Mouse (Mus musculus) intestine, embryonic 15.5 days (tissue): ENCODE data around the gene Dennd6a. TPM values are rescaled to one million over a fixed set of nuclear protein-coding genes. Genes with fewer than 3 reads are reported as not detected.

Experiments used
- ATAC-seq: fragments of 200-750 bp; cut with Nextera tagmentation; 2 replicates; pipeline ENCODE4 v1.8.0; 2017; ENCODE audit warnings: moderate TSS enrichment, moderate library complexity
- H3K27ac ChIP-seq: fragments of 300-500 bp; sonication (generic); 2 replicates; pipeline ENCODE4 v1.5.1; 2015; ENCODE audit warnings: mild to moderate bottlenecking, inconsistent platforms
- H3K27me3 ChIP-seq: fragments of 300-500 bp; sonication (generic); replicated peaks from 2 replicates; pipeline ENCODE4 v1.6.1; 2015; ENCODE audit warnings: inconsistent platforms
- H3K36me3 ChIP-seq: fragments of 300-500 bp; sonication (generic); 2 replicates; pipeline ENCODE4 v1.6.1; 2015; ENCODE audit warnings: inconsistent platforms
- H3K4me1 ChIP-seq: fragments of 300-500 bp; sonication (generic); replicated peaks from 2 replicates; pipeline ENCODE4 v1.6.1; 2015; ENCODE audit warnings: inconsistent platforms
- H3K4me2 ChIP-seq: fragments of 300-500 bp; sonication (generic); replicated peaks from 2 replicates; pipeline ENCODE4 v1.6.1; 2015; ENCODE audit warnings: mild to moderate bottlenecking, inconsistent platforms
- H3K4me3 ChIP-seq: fragments of 300-500 bp; sonication (generic); replicated peaks from 2 replicates; pipeline ENCODE4 v1.5.1; 2015; ENCODE audit warnings: inconsistent platforms
- H3K9ac ChIP-seq: fragments of 300-500 bp; sonication (generic); 2 replicates; pipeline ENCODE4 v1.6.1; 2015; ENCODE audit warnings: inconsistent platforms
- H3K9me3 ChIP-seq: fragments of 300-500 bp; sonication (generic); 2 replicates; pipeline ENCODE4 v1.6.1; 2016; ENCODE audit warnings: inconsistent platforms
- WGBS: fragments of 180-500 bp; shearing (Covaris S2); methylation state at CpG from one replicate; pipeline ENCODE4 v1.1.7; 2015; 5-methylcytosine and 5-hydroxymethylcytosine counted together
- polyA plus RNA-seq: library from polyadenylated mRNA; unstranded; fragments of >200 nt; fragmentation: Nextera tagmentation; extraction: Ambion mirVana; gene quantifications from 2 replicates; pipeline ENCODE4 v1.2.1, GENCODE M21; 2015

Gene Dennd6a
- polyA plus RNA-seq, 1 experiment from 2014 or later, result 32.0 TPM

- Histone ChIP-seq H3K27ac (no peak overlapping the region), H3K4me2 (no peak overlapping the region), H3K27me3 (no peaks in the 10 kb centered on the region), H3K9me3 (no peaks in the 10 kb centered on the region), H3K36me3 (no peaks in the 10 kb centered on the region), H3K9ac (no peak overlapping the region), H3K4me1 (no peaks in the 10 kb centered on the region), H3K4me3 (no peak overlapping the region)
- WGBS, result 94% methylated on average over 1 of the region's 1 CpGs
- no peak for ATAC-seq
Measured at GRCm38 (mm10) chr14:26542136-26542535, 31.5 kb upstream of the Dennd6a start.

- WGBS, result 66% methylated on average over 10 of the region's 10 CpGs
- H3K4me2 ChIP-seq, result no peak overlapping the region
- H3K4me3 ChIP-seq, result no peak overlapping the region
- H3K36me3 ChIP-seq, result no peaks in the 10 kb centered on the region
- no peaks in the 10 kb centered on the region for H3K27me3 ChIP-seq
- H3K9me3 ChIP-seq, result no peaks in the 10 kb centered on the region
- no peaks in the 10 kb centered on the region for H3K4me1 ChIP-seq
- ATAC-seq, result peak; percentile 89
- no peak overlapping the region for H3K27ac ChIP-seq
- H3K9ac ChIP-seq, result no peak overlapping the region
Measured at GRCm38 (mm10) chr14:26547516-26548488, 25.9 kb upstream of the Dennd6a start.

- H3K9ac ChIP-seq, result no peak overlapping the region
- no peaks in the 10 kb centered on the region for H3K9me3 ChIP-seq
- H3K27me3 ChIP-seq, result no peaks in the 10 kb centered on the region
- no peak overlapping the region for H3K4me3 ChIP-seq
- ATAC-seq, result no peak
- WGBS, result 90% methylated on average over 8 of the region's 8 CpGs
- no peak overlapping the region for H3K27ac ChIP-seq
- no peaks in the 10 kb centered on the region for H3K36me3 ChIP-seq
- H3K4me2 ChIP-seq, result no peak overlapping the region
- no peaks in the 10 kb centered on the region for H3K4me1 ChIP-seq
Measured at GRCm38 (mm10) chr14:26550712-26551111, 22.9 kb upstream of the Dennd6a start.

GRCm38 (mm10) chr14:26552441-26552840, 21.2 kb upstream of the Dennd6a start:
- no peak overlapping the region for H3K4me2 ChIP-seq
- H3K36me3 ChIP-seq, result no peaks in the 10 kb centered on the region
- no peaks in the 10 kb centered on the region for H3K4me1 ChIP-seq
- 90% methylated on average over 2 of the region's 2 CpGs for WGBS
- H3K9ac ChIP-seq, result no peak overlapping the region
- H3K4me3 ChIP-seq, result no peak overlapping the region
- ATAC-seq, result no peak
- no peaks in the 10 kb centered on the region for H3K9me3 ChIP-seq
- H3K27me3 ChIP-seq, result no peaks in the 10 kb centered on the region
- no peak overlapping the region for H3K27ac ChIP-seq

- 73% methylated on average over 3 of the region's 3 CpGs for WGBS
- ATAC-seq, result no peak
- no peak overlapping the region for H3K9ac ChIP-seq
- no peak overlapping the region for H3K4me2 ChIP-seq
- no peaks in the 10 kb centered on the region for H3K27me3 ChIP-seq
- H3K36me3 ChIP-seq, result no peaks in the 10 kb centered on the region
- no peak overlapping the region for H3K27ac ChIP-seq
- H3K4me3 ChIP-seq, result no peak overlapping the region
- no peaks in the 10 kb centered on the region for H3K9me3 ChIP-seq
- H3K4me1 ChIP-seq, result peaks cover 3% of the 10 kb centered on the region; the same call in 1 of the 2 replicates
Measured at GRCm38 (mm10) chr14:26552853-26553252, 20.8 kb upstream of the Dennd6a start.

GRCm38 (mm10) chr14:26557581-26557980, 16.1 kb upstream of the Dennd6a start:
- Histone ChIP-seq H3K9ac (no peak overlapping the region), H3K27me3 (no peaks in the 10 kb centered on the region), H3K4me1 (peaks cover 3% of the 10 kb centered on the region; the same call in 1 of the 2 replicates), H3K36me3 (no peaks in the 10 kb centered on the region), H3K4me3 (no peak overlapping the region), H3K27ac (no peak overlapping the region), H3K4me2 (no peak overlapping the region), H3K9me3 (no peaks in the 10 kb centered on the region)
- peak; percentile 51; the same call in 1 of the 2 replicates for ATAC-seq
- WGBS, result 29% methylated on average over 1 of the region's 1 CpGs

GRCm38 (mm10) chr14:26558536-26558935, 15.1 kb upstream of the Dennd6a start:
- Histone ChIP-seq H3K36me3 (no peaks in the 10 kb centered on the region), H3K4me1 (peaks cover 3% of the 10 kb centered on the region; the same call in 1 of the 2 replicates), H3K9me3 (no peaks in the 10 kb centered on the region), H3K4me3 (no peak overlapping the region), H3K27ac (no peak overlapping the region), H3K27me3 (no peaks in the 10 kb centered on the region), H3K9ac (no peak overlapping the region), H3K4me2 (no peak overlapping the region)
- 85% methylated on average over 7 of the region's 7 CpGs for WGBS
- no peak for ATAC-seq

GRCm38 (mm10) chr14:26562247-26562646, 11.4 kb upstream of the Dennd6a start:
- Histone ChIP-seq H3K9me3 (no peaks in the 10 kb centered on the region), H3K36me3 (no peaks in the 10 kb centered on the region), H3K4me2 (no peak overlapping the region), H3K27me3 (no peaks in the 10 kb centered on the region), H3K4me3 (no peak overlapping the region), H3K4me1 (peaks cover 3% of the 10 kb centered on the region; the same call in 1 of the 2 replicates), H3K9ac (no peak overlapping the region), H3K27ac (no peak overlapping the region)
- WGBS, result 73% methylated on average over 2 of the region's 2 CpGs
- no peak for ATAC-seq

GRCm38 (mm10) chr14:26569880-26570279, 3.8 kb upstream of the Dennd6a start:
- no peaks in the 10 kb centered on the region for H3K36me3 ChIP-seq
- H3K9me3 ChIP-seq, result no peaks in the 10 kb centered on the region
- H3K27ac ChIP-seq, result no peak overlapping the region
- WGBS, result 85% methylated on average over 4 of the region's 4 CpGs
- H3K9ac ChIP-seq, result no peak overlapping the region
- no peak for ATAC-seq
- H3K4me1 ChIP-seq, result no peaks in the 10 kb centered on the region
- H3K4me3 ChIP-seq, result no peak overlapping the region
- H3K27me3 ChIP-seq, result no peaks in the 10 kb centered on the region
- H3K4me2 ChIP-seq, result no peak overlapping the region

- Histone ChIP-seq H3K36me3 (no peaks in the 10 kb centered on the region), H3K4me1 (no peaks in the 10 kb centered on the region), H3K27ac (no peak overlapping the region), H3K9ac (no peak overlapping the region), H3K4me3 (no peak overlapping the region), H3K4me2 (no peak overlapping the region), H3K27me3 (no peaks in the 10 kb centered on the region), H3K9me3 (no peaks in the 10 kb centered on the region)
- ATAC-seq, result no peak
- 60% methylated on average over 4 of the region's 4 CpGs for WGBS
Measured at GRCm38 (mm10) chr14:26571951-26572675, 1.5 kb upstream of the Dennd6a start.

GRCm38 (mm10) chr14:26576255-26576780, 2.7 kb downstream of the Dennd6a start:
- no peak overlapping the region for H3K4me3 ChIP-seq
- ATAC-seq, result no peak
- H3K9ac ChIP-seq, result no peak overlapping the region
- 66% methylated on average over 3 of the region's 3 CpGs for WGBS
- H3K27me3 ChIP-seq, result no peaks in the 10 kb centered on the region
- H3K4me2 ChIP-seq, result no peak overlapping the region
- no peaks in the 10 kb centered on the region for H3K36me3 ChIP-seq
- peaks cover 1% of the 10 kb centered on the region; the same call in 1 of the 2 replicates for H3K4me1 ChIP-seq
- no peaks in the 10 kb centered on the region for H3K9me3 ChIP-seq
- H3K27ac ChIP-seq, result no peak overlapping the region

GRCm38 (mm10) chr14:26578791-26579191, 5.1 kb downstream of the Dennd6a start:
- no peaks in the 10 kb centered on the region for H3K27me3 ChIP-seq
- peak; percentile 87 for ATAC-seq
- peak overlapping the region; percentile 57 for H3K4me2 ChIP-seq
- peak overlapping the region; percentile 86 for H3K27ac ChIP-seq
- H3K36me3 ChIP-seq, result 0 out of 2 replicates have a peak, but pooled peaks cover 5% of the 10 kb centered on the region
- H3K4me1 ChIP-seq, result peaks cover 7% of the 10 kb centered on the region; the same call in 1 of the 2 replicates
- H3K9ac ChIP-seq, result no peak overlapping the region
- 46% methylated on average over 6 of the region's 6 CpGs for WGBS
- H3K9me3 ChIP-seq, result no peaks in the 10 kb centered on the region
- H3K4me3 ChIP-seq, result no peak overlapping the region
